Mouse (Mus musculus): ENCODE results near the gene Gpc6. TPM values are rescaled to one million over a fixed set of nuclear protein-coding genes. Genes with fewer than 3 reads are reported as not detected.
"Not testable (repeated sequence)": the region's sequence is repeated elsewhere in the genome, so short reads cannot be mapped to it uniquely, and the experiment has no call there.

The Gpc6 gene
- total RNA-seq, 4 experiments from 2014 or later = 12.2 to 13.8 (median 13.0) TPM

DNA sequence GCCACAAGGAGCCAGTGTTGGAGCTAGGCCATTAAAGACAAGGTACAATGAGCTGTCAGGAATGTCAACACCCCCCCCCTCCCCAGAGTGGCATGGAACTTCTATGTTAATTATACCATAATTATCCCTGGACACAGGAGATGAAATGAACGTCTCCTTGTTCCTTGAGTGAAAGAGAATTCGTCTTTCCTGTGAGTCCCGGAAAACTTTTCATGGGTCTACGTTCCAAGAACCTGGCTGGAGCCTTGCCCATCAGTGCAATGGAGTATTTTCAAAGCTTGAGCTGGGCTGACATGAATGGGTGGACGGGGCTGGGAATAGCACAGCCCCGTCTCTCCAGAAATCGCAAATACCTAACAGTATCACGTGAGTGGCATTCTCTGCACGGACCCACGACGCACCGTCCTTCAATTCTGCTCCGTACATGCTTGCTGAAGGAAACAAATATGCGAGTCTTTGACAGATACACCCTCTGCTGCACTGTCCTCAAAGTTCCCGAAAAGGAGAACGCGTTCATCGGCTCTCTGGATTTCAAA, 444.3 kb downstream of the Gpc6 start:
- DNase-seq = no peak

DNA sequence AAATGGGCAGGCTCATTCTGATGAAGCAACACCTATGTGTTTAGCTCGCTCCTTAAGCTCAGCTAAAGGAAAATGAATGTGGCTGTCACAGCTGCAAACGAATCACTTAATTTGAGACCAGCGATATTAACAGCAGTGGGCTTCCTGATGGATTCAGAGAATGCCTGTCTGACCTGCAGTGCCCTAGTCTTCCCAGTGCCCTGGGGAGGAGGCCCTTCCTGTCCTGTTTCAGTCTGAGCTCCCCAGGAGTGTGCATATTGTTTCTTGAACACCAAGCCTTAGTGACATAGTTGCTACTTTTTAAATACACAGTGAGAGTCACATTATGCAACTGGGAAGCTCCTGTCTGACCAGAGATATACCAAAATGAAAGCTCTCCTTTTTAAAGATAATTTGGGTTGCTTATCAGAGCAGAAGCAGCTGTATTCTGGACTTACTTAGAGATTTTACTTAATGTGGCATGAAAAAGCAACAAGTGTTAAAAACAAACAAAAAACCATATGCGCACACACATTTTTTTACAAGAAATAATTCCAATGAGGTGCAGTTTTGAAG, 451.8 kb downstream of the Gpc6 start:
- DNase-seq = no peak

DNA sequence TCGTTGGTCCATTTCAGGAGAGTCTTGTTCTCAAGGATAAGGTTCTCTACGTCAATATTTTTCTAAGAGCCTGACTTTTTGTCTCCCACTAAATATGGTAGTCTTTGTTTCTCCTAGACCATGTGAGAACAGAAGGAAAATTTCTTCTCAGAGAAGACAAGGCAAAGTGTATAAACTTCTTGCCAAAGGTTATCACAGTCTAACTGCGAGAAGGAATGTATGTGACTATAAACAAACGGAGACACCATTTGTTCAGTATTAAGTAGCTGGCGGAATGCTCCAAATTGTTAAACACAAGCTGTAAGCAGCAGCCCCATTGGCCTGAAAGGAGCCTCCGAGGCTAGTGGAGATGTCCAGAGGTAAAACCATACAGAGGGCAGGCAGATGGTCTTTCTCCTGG, 454.9 kb downstream of the Gpc6 start:
- DNase-seq = no peak

DNA sequence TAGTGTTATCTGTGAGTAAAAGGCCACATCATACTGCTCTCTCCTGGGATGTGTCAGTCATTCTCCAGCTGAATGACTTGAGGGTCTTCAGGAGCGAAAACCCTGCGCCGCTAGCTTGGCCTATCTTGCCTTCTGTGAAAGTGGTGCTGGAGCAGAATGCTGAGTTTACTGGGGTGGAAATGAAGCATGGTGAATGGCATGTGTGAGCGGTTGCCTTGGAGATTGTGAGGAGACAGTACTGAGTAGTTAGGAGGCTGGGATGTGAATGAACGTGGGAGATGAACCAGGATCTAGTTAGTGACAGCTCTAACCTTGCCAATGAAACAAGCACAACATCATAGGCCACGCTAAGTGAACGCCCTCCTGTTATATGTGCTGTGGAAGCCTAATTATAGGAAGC, 458.1 kb downstream of the Gpc6 start:
- DNase-seq = no peak

DNA sequence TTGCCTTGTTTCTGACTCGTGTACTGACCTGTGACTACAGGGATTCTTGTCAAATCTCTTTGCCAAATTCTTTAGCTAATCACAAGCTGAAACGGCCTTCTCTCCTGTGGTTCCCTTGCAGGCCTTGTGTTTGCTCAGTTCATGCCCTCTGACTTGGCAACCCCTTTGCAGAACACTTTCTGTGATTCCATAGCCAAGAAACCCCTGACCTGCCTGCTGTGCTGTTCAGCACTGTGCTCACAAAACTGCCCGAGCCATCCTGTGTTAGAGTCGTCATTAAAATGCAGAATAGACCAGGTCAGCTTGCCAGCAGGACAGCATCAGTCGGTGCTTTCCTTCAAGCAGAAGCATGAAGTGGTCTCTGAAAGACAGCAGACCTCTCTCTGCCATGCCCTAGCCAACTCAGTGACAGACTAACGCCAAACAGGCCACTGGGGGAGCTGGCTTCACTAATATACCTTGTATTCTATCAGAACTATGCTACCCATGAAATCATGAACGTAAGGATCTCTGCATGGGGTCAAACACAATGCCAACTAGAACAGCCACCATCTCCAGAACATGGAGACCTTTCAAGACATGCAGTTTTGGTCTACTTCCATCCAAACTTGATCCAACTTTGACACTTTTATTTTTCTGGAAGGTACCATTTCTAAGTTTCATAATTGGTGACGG, 459.1 kb downstream of the Gpc6 start:
- DNase-seq = no peak

DNA sequence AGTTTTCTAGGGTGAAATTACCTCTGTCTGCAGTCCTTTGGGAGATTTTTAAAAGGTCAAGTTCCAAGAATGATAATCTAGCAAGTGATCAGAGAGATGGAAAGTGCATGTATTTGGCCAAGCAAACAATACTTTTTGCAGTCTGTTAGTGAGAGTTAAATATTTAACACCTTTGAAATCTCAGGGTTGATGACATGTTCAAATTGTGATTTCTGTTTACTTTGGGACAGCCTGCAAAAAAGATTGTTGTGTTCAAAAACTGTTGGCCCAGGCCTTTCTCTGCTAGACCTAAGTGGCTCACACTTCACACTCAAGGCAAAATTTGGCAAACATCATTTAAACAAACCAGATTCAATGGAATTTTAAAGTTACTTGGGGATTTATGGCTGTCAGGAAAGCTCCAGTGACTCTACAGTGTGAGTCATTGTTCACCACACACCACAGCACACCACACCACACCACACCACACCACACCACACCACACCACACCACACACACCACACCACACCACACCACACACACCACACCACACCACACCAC, 460.7 kb downstream of the Gpc6 start:
- DNase-seq = no peak

DNA sequence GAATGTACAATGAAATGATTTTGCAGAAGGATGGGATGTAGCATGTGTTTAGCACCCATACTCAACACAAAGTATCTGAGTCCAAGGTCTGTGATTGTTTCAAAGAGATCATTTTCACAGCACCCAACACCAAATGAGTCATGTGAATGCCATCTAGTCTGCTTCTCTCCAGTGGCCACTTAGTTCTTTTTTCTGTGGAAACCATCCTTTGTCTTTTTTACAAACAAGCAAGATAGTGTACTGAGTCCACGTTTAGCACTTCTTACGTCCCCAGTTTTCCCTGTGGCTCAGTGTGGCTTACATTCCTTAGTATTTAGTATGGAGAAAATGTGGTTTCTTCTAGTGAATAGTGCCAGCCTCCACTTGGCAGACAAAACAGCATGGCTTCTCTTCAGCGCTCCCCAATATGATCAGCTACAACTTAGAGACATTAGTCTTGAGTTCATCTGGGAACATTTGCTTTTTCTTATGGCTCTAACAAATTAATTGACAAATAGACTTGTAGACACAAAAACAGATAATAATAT, 465.7 kb downstream of the Gpc6 start:
- no peak for DNase-seq

DNA sequence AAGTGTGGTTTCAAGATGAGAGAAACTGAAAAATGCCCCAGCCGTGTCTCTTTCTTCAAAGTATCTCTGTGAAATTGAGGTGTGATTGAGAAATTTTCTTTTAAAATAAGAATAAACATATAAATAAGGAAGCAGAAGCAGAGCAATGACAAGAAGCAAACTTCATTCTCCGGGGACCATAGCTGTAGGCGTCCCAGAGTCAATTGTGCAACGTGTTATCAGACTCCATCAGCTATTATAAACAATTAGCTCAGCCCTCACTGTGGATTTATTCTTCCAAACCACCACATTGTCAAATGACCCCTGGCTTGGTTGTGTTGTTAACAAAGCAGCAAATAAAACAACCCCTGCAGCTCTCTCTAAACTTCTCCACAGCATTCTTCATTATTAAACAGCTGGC, 466.3 kb downstream of the Gpc6 start:
- no peak for DNase-seq

DNA sequence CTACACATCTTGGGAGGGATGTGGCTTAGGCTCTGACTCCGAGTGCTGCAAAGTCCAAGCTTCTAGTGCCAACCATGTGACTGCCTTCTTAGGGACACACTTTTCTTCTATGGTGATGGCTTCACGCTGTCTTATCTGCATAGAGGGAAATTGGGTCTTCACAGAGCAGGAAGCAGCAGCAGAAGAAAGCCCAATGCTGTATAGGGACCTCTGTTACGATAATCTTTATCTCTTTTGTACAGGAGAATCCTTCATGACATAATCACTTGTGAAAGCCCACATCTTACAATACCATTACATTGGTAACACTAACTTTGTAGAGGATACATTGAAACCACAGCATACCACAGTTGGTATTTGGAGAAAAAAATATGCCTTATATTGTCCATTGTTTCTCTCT, 472.1 kb downstream of the Gpc6 start:
- no peak for DNase-seq

DNA sequence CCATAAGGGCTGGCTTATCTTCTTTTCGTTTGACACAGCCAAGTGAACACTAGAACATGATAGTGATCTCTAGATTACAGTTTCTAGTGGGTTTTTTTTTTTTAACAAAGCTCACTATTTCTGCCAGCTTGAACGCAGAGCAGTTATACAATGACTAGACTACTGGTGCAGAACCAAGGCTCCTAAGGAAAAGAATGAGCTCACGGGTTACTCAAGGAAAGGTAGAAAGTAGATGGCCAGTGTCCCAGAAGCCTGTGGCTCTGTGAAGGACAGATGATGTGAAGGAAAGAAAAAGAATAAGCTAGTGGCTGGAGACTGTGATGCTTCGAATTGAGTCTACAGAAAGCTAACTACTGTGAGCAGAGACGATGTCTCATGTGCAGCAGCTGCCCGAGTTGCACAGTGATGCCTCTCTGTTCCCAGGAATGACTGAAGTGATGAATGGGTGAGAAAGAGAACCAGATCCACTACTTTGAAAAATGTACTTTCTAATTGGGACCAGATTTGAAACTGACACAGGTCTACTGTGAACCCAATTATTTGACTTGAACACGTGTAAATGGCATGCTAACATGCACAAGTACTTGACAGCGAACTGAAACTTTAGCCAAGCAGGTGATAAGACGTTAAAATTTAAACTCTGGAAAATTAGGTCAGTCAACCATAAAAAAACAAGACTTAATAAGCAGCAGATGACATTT, 482.9 kb downstream of the Gpc6 start:
- DNase-seq = no peak

DNA sequence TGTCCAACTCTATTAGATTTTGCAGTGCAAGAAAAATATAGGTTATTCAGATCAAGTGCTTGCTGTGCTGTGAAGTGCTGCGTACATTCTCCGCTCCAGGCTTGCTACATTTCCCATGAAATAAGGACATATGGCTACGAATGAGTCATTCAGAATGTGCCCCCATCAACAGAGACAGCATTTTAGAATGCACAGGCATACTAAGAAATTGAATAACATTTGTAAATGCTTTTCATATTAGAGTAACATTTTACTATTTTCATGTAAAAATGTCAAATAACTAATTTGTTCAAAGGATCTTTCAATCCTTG, 483.4 kb downstream of the Gpc6 start:
- DNase-seq = no peak

DNA sequence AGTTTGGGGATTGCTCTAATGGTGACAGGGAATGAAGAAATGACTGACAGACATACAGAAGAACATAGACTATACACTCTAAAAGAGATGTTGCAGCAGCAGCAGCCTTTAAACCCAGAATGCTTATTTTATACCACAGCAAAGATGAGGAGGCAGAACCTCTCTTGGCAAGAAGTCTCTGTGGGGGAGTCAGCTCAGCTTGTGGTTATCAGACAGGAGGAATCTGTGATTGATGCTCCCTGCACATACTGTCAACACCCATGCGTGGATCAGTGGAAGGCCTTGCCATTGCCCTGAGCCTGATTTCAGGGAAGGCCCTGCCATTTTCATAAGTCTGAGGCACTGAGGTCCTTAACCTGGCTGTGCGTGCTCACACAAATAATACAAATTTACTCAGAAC, 484.7 kb downstream of the Gpc6 start:
- DNase-seq = no peak

DNA sequence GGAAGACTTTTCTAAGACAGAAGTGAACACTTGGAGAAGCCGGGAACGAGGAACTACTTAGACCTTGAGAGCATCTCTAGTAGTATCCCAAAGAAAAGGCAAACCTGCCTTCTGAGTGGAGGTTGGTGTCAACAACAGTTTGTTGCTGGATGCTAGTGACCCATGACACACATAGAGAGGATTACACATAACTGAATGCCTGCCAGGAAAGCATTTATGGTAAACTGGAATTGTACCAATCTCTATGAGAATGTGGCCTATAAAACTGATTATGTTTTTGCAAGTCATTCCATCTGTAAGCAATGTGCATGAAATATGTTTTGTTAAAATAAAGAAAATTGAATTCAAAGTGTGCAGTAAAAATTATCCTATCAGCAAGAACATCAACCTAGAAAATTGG, 485.4 kb downstream of the Gpc6 start:
- DNase-seq = no peak

DNA sequence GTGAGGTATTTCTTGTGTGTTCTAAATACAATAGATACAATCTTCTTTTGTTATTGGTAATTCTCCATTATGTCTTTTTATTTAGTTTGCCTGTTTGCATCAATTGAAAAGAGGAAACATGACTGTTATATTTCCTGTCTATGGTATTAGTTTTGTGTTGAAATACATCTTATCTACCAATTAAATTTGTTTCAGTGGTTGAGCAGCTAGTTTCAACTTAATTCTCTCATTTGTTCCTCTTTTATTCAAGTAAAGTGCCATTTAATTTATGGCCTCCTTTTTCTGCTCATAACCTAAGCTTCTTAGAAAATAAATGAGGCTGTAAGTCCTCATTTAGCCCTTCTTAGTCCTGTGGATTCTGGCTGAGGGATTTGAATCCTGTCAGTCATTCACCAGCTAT, 489.9 kb downstream of the Gpc6 start:
- DNase-seq = no peak

DNA sequence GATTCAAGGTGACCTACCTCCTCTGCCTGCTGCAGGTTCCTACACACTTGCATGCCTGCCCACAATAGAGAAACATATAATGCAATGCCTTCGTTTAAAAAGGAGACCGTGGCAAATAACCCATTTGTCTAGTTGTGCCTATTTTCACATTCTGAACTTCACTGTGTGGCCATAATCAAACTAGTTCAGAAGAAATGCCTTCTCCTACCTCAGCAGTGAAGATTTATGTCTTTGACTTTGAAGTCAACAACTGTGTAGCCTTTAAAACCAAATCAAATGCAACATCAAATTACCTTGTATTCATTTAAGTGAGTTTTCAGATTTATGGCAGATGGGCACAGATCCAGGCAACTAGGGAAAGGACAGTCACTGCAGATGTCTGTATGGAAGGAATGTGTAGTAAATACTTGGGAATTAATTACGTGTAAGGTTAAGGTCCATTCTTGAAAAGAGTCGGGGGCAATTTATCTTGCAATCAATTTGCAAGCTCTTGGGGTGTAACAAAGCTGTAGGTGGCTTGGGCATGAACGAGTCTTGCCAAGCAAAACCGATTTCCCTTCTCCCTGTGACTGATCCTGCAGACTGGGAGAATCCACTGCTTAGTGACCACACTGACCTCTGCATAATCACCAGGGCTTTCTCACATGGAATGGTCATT, 494.6 kb downstream of the Gpc6 start:
- no peak for DNase-seq

DNA sequence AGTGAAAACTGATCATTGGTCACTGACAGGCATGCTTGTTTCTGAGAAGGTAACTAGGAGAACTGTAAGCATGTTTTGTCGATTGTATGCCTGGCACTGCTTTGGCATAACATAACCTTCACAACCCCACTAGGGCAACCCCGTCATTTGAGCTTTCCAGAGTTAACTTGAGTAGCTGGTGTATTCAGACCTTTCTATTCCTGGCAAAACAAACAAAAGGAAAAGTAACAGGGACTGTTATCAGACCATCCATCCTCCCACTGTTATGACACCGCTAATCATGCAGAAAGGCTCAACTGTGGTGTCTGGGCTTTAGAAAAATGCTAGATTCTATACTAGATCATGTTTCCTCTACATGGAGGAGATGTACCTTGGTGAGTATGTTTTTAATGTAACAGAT, 496.1 kb downstream of the Gpc6 start:
- DNase-seq = no peak

DNA sequence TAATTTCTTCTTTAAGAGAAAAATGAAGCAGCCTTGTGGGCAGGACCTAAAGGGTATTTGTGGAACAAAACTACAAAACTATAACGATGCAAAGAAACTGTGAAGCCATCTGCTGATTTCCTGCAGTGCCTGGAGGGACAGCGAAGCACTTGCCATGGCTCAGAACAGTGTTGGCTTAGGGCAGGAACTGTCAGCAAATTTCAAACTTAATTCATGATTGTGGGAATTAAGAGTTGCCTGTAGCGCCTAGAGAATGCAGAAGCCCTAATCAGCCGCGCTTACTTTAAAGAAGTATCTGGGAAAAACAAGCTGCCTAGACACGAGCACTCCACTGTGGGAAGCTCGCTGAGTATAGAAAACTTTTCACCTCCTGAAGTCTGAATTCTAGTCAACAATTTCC, 501.0 kb downstream of the Gpc6 start:
- no peak for DNase-seq

DNA sequence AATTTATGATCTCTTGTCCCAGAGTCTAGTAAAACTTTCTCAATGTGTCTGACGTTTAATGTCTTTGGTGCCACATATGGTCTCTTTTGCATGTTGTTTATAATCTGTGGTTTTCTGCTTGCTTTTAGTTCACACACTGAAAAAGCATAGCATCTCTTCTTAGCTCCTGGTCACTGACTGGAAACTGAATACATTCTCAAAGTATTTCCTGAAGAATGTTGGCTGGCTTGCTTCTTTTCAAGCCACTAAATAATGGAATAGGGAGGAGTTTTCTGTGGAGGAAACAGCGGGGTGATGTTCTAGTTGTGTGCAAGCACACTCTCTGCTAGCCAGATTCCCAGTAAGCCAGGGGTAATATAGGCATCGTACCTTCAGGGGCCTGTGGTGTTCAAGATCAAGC, 502.7 kb downstream of the Gpc6 start:
- DNase-seq = no peak

DNA sequence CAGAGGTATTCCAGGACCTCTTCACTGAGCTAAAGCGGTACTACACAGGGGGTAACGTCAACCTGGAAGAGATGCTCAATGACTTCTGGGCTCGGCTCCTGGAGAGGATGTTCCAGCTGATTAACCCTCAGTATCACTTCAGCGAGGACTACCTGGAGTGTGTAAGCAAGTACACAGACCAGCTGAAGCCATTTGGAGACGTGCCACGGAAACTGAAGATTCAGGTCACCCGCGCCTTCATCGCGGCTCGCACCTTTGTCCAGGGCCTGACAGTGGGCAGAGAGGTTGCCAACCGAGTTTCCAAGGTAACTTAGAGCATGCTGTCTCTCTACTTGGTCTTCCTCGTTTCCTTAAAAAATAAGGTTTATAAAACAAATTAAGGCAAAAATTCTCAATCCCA, 510.6 kb downstream of the Gpc6 start:
- DNase-seq = no peak

DNA sequence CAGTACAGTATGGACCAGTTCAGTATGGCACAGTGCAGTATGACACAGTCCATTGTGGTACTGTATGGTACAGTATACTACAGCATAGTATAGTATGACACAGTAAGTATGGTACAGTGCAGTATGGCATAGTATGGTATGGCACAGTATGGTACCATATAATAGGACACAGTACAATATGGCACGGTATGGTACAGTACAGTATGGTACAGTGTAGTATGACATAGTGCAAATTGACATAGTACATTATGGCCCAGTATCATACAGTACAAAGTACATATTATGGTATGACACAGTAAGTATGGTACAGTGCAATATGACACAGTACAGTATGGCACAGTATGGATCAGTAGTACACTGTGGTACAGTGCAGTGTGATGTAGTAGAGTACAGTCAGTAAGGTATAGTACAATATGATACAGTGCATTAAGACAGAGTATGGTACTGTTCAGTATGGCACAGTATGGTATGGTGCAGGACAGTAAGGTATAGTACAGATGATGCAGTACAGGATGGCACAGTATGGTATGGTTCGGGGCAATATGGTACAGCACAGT, 521.6 kb downstream of the Gpc6 start:
- DNase-seq = not testable (repeated sequence)

DNA sequence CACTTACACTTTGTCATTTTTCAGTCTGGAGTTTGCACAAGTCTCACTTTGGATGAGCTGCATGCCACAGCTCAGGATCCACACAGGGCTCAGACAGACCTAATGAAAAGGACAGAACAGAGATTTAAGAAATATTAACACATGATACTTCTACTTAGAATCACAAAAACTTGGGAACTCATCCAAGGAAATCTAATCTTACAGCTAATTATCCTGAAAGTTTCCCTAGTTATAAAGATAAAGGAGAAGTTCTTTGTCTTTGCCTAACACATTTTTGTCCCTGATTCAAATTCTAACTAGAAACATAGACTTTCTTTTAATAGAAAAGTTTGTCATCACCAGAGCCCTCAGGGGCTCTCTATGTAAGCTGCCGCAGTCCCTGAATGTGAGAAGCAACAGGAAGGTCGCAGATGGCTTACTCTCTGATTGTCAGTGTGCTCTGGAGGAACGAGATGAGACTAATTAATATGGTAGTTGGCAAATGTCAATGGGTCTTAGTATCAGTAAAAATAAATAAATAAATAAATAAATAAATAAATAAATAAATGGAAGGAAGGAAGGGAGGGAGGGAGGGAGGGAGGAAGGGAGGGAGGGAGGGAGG, 526.4 kb downstream of the Gpc6 start:
- DNase-seq = no peak

DNA sequence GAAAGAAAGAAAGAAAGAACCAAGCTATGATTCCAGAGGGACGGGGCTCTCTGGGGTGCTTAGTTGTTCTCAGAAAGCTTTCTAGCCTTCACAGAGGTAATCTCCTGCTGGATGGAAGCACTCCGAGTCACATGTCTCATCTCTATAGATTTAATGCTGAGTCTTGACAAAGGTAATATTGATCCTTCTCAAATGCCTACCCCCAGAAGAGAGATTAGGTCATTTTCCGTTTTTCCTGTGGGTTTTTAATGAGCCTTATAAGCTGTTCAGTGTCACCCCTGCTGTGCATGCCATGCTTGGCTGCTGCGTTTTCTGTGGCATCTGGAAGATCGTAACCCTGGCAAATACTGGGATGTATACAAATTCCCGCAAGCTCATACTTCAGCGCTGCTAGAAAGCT, 527.0 kb downstream of the Gpc6 start:
- no peak for DNase-seq

Measured in adrenal gland, adult 8-10 months (tissue).